Mouse (Mus musculus): Measurements from ENCODE around the gene Prkx.

DNA sequence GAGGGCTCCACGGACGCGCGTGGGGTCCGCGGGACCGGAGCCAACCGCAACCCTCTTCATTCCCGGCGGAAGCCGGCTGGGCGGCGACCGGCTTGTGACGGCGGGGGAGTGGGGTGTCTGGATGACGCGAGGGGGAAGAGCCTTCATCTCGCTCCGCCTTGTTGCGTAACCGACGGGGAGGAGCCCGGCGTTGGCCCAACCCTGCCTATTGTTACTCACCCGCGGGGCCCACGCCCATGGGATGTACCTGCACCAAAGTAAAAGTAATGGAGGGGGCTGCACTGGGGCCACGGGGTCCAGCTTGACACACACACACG is 262 bp downstream of the Prkx start:
- TF ChIP-seq CTCF (IDR thresholded peaks at IDR 0.05; ENCODE audit: extremely low read depth, insufficient read depth, low read length) (no peak), POLR2A (IDR thresholded peaks at IDR 0.05; ENCODE audit: extremely low read depth, insufficient read depth, low read length) (peak; percentile 65; the same call in 1 of the 2 replicates)
